Mouse (Mus musculus): ENCODE results near the gene Afg1l. TPM values are rescaled to one million over a fixed set of nuclear protein-coding genes. Genes with fewer than 3 reads are reported as not detected.

The Afg1l gene
- total RNA-seq, 1 experiment from 2014 or later, result 5.4 TPM

- no peak for ATAC-seq (replicated peaks in 1 of 2; ENCODE audit: insufficient read depth in 1 of 2, low FRiP score in 2 of 2, low TSS enrichment in 1 of 2, low read depth in 1 of 2, poor library complexity in 2 of 2, severe bottlenecking in 2 of 2)
Measured at GRCm38 (mm10) chr10:42278307-42278850, 200.0 kb downstream of the Afg1l start.

GRCm38 (mm10) chr10:42277476-42278306 is 200.7 kb downstream of the Afg1l start:
- peak; percentile 82 to 83 for ATAC-seq (replicated peaks in 1 of 2; ENCODE audit: insufficient read depth in 1 of 2, low FRiP score in 2 of 2, low TSS enrichment in 1 of 2, low read depth in 1 of 2, poor library complexity in 2 of 2, severe bottlenecking in 2 of 2)

GRCm38 (mm10) chr10:42276507-42277345 is 201.6 kb downstream of the Afg1l start, which contains the start of gene Foxo3:
TSS of gene Foxo3 (minus strand) at chr10:42276755.
- peak; percentile 53 to 56 for ATAC-seq (replicated peaks in 1 of 2; ENCODE audit: insufficient read depth in 1 of 2, low FRiP score in 2 of 2, low TSS enrichment in 1 of 2, low read depth in 1 of 2, poor library complexity in 2 of 2, severe bottlenecking in 2 of 2)

- no peak for ATAC-seq (replicated peaks in 1 of 2; ENCODE audit: insufficient read depth in 1 of 2, low FRiP score in 2 of 2, low TSS enrichment in 1 of 2, low read depth in 1 of 2, poor library complexity in 2 of 2, severe bottlenecking in 2 of 2)
Measured at GRCm38 (mm10) chr10:42275871-42276501, 202.4 kb downstream of the Afg1l start.

GRCm38 (mm10) chr10:42275401-42275870 is 202.9 kb downstream of the Afg1l start:
- no peak for ATAC-seq (replicated peaks in 1 of 2; ENCODE audit: insufficient read depth in 1 of 2, low FRiP score in 2 of 2, low TSS enrichment in 1 of 2, low read depth in 1 of 2, poor library complexity in 2 of 2, severe bottlenecking in 2 of 2)

- ATAC-seq (replicated peaks in 1 of 2; ENCODE audit: insufficient read depth in 1 of 2, low FRiP score in 2 of 2, low TSS enrichment in 1 of 2, low read depth in 1 of 2, poor library complexity in 2 of 2, severe bottlenecking in 2 of 2), result no peak
Measured at GRCm38 (mm10) chr10:42274712-42275400, 203.5 kb downstream of the Afg1l start.

GRCm38 (mm10) chr10:42273760-42274691 is 204.3 kb downstream of the Afg1l start:
- peak in 1 of 2 experiments; percentile 0; a peak in 1 of 4 replicates for ATAC-seq (replicated peaks in 1 of 2; ENCODE audit: insufficient read depth in 1 of 2, low FRiP score in 2 of 2, low TSS enrichment in 1 of 2, low read depth in 1 of 2, poor library complexity in 2 of 2, severe bottlenecking in 2 of 2)

- no peak for ATAC-seq (replicated peaks in 1 of 2; ENCODE audit: insufficient read depth in 1 of 2, low FRiP score in 2 of 2, low TSS enrichment in 1 of 2, low read depth in 1 of 2, poor library complexity in 2 of 2, severe bottlenecking in 2 of 2)
Measured at GRCm38 (mm10) chr10:42273403-42273759, 205.0 kb downstream of the Afg1l start.

GRCm38 (mm10) chr10:42271454-42272230 is 206.7 kb downstream of the Afg1l start:
- 0 out of 4 replicates have a peak, but pooled peaks of 1 of the 2 experiments have one; percentile 8 for ATAC-seq (replicated peaks in 1 of 2; ENCODE audit: insufficient read depth in 1 of 2, low FRiP score in 2 of 2, low TSS enrichment in 1 of 2, low read depth in 1 of 2, poor library complexity in 2 of 2, severe bottlenecking in 2 of 2)

GRCm38 (mm10) chr10:42270277-42271083 is 207.9 kb downstream of the Afg1l start:
- peak; percentile 47 to 57 for ATAC-seq (replicated peaks in 1 of 2; ENCODE audit: insufficient read depth in 1 of 2, low FRiP score in 2 of 2, low TSS enrichment in 1 of 2, low read depth in 1 of 2, poor library complexity in 2 of 2, severe bottlenecking in 2 of 2)

- peak; percentile 30 to 38; a peak in 3 of 4 replicates for ATAC-seq (replicated peaks in 1 of 2; ENCODE audit: insufficient read depth in 1 of 2, low FRiP score in 2 of 2, low TSS enrichment in 1 of 2, low read depth in 1 of 2, poor library complexity in 2 of 2, severe bottlenecking in 2 of 2)
Measured at GRCm38 (mm10) chr10:42269281-42270025, 208.9 kb downstream of the Afg1l start.

- ATAC-seq (replicated peaks in 1 of 2; ENCODE audit: insufficient read depth in 1 of 2, low FRiP score in 2 of 2, low TSS enrichment in 1 of 2, low read depth in 1 of 2, poor library complexity in 2 of 2, severe bottlenecking in 2 of 2), result no peak
Measured at GRCm38 (mm10) chr10:42267811-42268545, 210.4 kb downstream of the Afg1l start.

- ATAC-seq (replicated peaks in 1 of 2; ENCODE audit: insufficient read depth in 1 of 2, low FRiP score in 2 of 2, low TSS enrichment in 1 of 2, low read depth in 1 of 2, poor library complexity in 2 of 2, severe bottlenecking in 2 of 2), result no peak; a peak in 1 of 4 replicates
Measured at GRCm38 (mm10) chr10:42265021-42265689, 213.2 kb downstream of the Afg1l start.

All from hematopoietic stem cell, adult 5-6 weeks (primary cell).